Mouse (Mus musculus) spleen, postnatal 4 days (tissue): Measurements from ENCODE around the gene Trim44.

Experiments used
- DNase-seq, 2 experiments: peaks; one replicate each; pipeline ENCODE4 v3.0.0; 2022; ENCODE audit warnings: low spot score in 2 of 2

Gene Trim44

GRCm38 (mm10) chr2:102290041-102290440 lies 117.6 kb downstream of the Trim44 start:
- DNase-seq, result peak; percentile 61 to 81

- DNase-seq, result no peak
These were observed 119.0 kb downstream of the Trim44 start for GRCm38 (mm10) chr2:102288676-102289075.

GRCm38 (mm10) chr2:102287369-102287768 lies 120.3 kb downstream of the Trim44 start:
- no peak for DNase-seq

GRCm38 (mm10) chr2:102282081-102282480 lies 125.5 kb downstream of the Trim44 start:
- DNase-seq, result no peak

DNA sequence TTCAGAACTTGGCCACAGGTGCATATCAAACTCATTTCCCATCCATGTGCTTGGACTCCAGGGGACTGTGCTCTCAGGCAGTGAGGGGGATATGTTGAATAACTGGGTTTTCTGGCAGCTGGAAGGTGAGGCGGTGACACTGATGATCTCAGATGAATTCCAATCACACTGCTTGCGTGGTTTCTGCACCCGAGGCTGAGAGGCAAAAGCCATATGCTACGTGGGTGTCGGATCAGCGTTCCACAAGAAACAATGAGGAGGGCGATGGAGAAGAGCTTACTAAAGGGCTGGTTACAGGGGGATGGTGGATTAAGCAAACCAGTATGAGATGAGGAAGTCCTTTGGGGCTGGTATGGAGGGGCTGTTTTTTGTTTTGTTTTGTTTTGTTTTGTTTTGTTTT lies 127.8 kb downstream of the Trim44 start:
- DNase-seq, result no peak

GRCm38 (mm10) chr2:102277946-102278345 lies 129.7 kb downstream of the Trim44 start:
- DNase-seq, result no peak

DNA sequence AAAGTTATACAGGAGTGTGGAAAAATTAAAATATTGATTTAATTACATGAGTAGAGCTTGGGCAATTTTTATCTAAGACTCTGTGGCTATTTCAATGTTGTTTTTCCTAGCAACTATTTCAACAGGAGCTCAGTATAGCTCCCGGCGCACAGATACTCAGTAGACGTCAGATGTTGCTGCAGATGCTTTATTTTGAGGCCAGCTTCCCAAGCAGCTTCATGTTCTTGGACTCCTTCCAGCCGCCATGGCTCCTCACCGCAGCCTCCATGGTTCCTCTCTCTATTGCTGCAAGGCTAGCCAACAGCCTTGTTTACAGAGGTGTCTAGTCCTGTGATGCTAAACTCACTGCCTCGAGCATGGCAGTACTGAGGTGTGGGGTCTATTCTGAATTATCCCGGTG lies 134.3 kb downstream of the Trim44 start:
- DNase-seq, result no peak

DNA sequence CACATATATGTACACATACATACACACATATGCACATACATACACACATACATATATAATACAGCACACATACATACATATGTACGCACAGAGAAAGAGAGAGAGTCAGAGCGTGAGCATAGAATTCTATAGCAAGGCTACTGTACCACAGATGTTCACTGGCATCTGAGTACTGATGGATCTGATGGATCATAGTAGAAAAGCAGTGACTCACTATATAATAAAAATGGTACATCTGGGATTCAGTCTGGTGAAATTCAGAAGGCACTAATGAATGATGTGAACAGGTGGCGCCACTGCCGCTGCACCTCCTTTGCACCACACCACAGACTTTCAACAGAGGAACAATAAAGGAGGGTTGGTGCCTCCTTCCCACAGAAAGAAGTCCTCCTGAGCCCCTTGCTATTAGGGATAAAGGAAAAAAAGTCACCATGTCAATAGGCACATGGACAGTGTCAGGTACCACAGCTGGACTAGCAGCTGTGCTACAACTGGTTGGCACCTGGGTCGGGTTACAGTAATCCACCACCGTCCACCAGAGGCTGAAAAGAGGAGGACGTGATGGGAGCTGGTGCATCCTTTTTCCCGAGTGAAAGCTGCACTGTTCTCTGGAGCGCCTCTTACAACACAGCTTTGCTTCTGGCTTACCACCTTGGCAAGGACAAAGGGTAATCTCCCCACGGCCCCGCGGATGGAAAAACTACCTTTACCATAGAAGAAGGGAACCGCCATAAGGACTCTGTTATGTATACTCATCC lies 139.9 kb downstream of the Trim44 start:
- DNase-seq, result no peak

DNA sequence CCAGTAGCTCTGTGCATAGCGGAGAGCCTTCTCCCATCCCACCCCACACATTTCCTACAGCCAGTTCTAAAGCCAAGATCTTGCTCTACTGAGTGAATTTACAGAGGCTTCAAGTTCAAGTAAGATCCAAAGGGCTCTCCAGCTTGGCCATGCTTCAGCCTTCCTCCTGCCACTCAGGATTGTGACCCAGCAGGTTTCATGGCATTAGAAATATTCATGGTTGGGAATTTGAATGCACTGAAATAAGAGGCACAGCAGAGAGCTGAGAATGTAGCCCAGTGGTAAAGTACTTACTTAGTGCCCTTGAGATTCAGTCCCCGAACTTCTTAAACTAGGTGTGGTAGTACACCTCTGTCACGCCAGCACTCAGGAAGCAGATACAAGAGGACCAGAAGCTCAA lies 140.7 kb downstream of the Trim44 start:
- DNase-seq, result no peak

DNA sequence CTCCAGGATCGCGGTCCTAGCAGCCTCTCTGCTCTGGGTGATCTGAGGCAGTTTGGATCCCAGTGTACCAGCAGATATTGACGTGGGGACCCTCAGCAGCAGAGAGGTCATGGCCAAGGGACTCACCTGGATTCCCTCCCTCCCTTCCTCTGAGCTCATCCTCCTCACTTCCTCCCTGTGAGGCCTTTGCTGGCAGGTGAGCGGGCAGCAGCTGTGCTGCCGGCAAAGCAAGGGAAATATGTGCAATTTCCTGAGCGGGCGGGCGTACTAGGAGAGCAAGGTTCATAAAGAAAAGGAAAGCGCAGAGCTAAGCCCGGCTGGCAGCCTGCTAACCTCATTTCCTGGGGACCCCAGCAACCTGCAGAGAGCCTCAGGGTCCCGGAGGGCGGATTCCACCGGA lies 148.5 kb downstream of the Trim44 start:
- no peak for DNase-seq

DNA sequence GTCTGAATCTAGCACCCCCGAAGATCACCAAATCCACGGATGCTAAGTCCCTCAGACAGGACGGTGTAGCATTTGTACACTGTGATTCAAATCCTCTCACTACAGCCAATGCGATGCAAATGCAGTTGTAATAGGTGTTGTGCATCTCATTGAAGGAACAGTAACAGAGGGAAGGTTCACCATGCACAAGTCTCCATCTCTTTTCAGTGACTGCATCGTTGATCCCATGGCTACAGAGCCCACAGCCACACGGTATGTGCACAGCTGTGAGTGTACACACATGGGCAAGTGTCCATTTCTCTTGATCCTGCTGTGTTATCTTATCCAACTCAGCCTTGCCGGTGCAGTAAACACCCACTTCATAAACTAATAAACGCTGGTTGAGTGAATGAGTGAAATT lies 148.9 kb downstream of the Trim44 start:
- DNase-seq, result no peak

DNA sequence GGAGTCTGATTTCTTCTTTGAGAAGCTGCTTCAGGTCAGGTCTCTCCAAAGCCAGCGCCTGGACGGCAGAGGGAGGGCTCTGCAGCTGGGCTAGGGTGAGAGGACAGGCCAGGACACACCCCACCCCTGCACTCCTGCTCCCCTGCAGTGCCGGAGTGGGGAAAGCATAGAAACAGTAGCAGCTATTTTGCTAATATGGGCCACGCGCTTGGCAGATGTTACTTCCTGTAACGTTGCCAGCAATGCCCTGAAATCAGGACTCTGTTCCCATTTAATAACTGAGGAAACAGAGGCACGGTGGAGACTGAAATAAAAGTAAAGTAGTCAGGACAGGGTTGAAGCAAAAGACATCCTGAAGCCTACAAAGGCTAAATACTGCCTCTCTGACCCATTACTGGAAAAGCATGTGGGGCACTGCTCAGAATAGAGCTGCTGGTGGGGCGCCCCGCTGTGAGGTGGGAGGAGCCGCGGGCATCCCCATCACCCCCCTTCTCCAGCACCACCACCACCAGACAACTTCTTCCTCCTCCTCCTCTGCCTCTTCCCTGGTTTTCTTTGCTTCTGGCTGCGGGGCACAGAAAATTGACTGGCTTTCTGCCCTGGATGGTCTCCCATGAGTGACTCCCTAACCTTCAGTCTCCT lies 149.5 kb downstream of the Trim44 start:
- no peak for DNase-seq

DNA sequence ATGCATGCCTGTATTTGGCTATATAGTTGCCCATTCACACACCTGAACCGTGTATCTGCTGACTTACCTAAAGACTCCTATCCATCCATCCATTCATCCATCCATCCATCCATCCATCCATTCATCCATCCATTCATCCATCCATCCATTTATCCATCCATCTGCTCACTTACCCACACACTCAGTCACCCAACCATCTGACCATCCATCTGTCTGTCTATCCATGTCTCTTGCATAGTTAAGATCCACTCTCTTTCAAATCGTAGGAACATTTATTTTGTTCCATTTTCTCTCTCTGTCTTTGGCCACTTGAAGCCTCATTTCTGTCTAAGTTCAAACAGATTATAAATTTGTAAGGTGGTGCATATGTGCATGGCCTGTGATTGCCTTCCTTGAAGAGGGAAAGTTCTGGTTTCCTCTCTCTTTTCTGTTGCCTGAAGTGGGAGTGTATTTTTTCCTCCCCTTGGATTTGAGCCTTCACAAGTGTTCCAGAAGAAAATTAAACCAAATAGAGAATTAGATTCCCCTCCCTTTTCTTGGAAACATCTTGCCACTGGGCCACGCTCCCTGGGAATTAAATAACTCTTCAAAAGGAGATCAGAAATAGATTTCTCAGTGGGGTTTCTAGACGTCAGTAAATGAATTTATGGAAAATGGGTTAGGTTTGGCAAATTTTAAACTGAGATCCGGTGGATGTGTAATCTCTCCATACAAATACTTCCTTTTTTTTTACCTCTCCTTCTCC lies 150.9 kb downstream of the Trim44 start:
- no peak for DNase-seq

GRCm38 (mm10) chr2:102256100-102256499 lies 151.5 kb downstream of the Trim44 start:
- DNase-seq, result no peak

DNA sequence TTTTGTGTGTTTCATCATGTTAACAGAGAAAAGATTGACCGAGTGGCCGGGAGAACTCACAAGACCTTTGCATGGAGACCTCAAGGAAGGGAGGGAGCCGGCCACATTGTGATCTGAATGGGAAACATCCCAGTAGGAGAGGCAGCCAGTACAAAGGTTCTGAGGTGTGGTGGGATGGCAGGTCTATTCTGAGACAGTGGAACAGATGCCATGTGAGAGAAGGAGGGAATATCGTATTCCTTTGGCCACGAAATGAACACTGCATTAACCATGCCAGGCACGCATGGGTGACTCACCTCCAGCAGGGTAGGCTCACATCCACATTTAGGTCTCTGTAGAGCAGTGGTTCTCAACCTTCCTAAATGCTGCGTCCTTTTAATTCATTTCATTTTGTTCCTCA lies 154.4 kb downstream of the Trim44 start:
- DNase-seq, result no peak

DNA sequence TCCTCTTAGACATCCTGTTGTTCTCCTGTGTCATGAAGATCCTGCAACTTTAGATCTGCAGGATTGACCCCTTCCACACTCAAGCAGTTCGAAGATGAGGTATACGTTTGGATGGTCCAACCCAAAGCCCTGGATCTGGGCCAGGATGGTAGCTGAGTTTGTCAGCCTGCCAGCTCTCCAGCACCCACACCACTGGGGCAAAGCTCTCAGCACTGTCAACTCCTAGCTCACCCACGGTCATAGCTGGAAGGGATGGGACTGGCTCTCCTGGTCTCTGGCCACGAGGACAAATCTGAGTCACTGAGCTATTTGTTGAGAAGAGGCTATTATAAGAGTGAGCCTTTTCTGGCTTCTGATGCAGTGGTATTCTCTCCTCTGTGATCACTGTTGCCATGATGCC lies 155.0 kb downstream of the Trim44 start:
- no peak for DNase-seq
